Mouse (Mus musculus) lung, embryonic 16.5 days (tissue): Measurements from ENCODE around the gene Mllt6. TPM values are rescaled to one million over a fixed set of nuclear protein-coding genes. Genes with fewer than 3 reads are reported as not detected.

Experiments
- ATAC-seq: fragments of 200-750 bp; cut with Nextera tagmentation; 2 replicates; pipeline ENCODE4 v1.8.0; 2017; ENCODE audit warnings: low read depth, mild to moderate bottlenecking, moderate library complexity
- H3K27ac ChIP-seq: fragments of 300-500 bp; sonication (generic); 2 replicates; pipeline ENCODE4 v1.5.1; 2014; ENCODE audit warnings: mild to moderate bottlenecking, control low read depth, low read length
- H3K27me3 ChIP-seq: fragments of 300-500 bp; sonication (generic); 2 replicates; pipeline ENCODE4 v1.6.1; 2014; ENCODE audit warnings: low read depth, low read length, mixed read lengths; ENCODE audit not compliant: control insufficient read depth, insufficient read depth
- H3K36me3 ChIP-seq: fragments of 300-500 bp; sonication (generic); 2 replicates; pipeline ENCODE4 v1.6.1; 2014; ENCODE audit warnings: low read length; ENCODE audit not compliant: control insufficient read depth, insufficient read depth
- H3K4me1 ChIP-seq: fragments of 300-500 bp; sonication (generic); replicated peaks from 2 replicates; pipeline ENCODE4 v1.6.1; 2014; ENCODE audit warnings: low read length, mixed read lengths; ENCODE audit not compliant: control insufficient read depth, insufficient read depth
- H3K4me2 ChIP-seq: fragments of 300-500 bp; sonication (generic); 2 replicates; pipeline ENCODE4 v1.6.1; 2014; ENCODE audit warnings: low read depth, low read length, control low read depth
- H3K4me3 ChIP-seq: fragments of 300-500 bp; sonication (generic); 2 replicates; pipeline ENCODE4 v1.5.1; 2014; ENCODE audit warnings: mild to moderate bottlenecking, low read length, control low read depth
- H3K9ac ChIP-seq: fragments of 300-500 bp; sonication (generic); 2 replicates; pipeline ENCODE4 v1.6.1; 2014; ENCODE audit warnings: low read length, control low read depth
- H3K9me3 ChIP-seq: fragments of 300-500 bp; sonication (generic); 2 replicates; pipeline ENCODE4 v1.6.1; 2016; ENCODE audit warnings: low read length; ENCODE audit not compliant: control insufficient read depth
- WGBS: fragments of 180-500 bp; shearing (Covaris S2); extraction: QIAGEN DNeasy Blood & Tissue Kit; methylation state at CpG from one replicate; pipeline ENCODE4 v1.1.7; 2014; 5-methylcytosine and 5-hydroxymethylcytosine counted together
- polyA plus RNA-seq: library from polyadenylated mRNA; unstranded; fragments of >200 nt; fragmentation: Nextera tagmentation; extraction: Ambion mirVana; gene quantifications from 2 replicates; pipeline ENCODE4 v1.2.1, GENCODE M21; 2015

Mllt6 gene
- polyA plus RNA-seq, 1 experiment from 2014 or later: 3.4 TPM

GRCm38 (mm10) chr11:97714356-97714755, 51.1 kb downstream of the Mllt6 start:
- Histone ChIP-seq H3K36me3 (peaks cover 29% of the 10 kb centered on the region), H3K9ac (no peak overlapping the region), H3K4me1 (no peaks in the 10 kb centered on the region), H3K4me3 (no peak overlapping the region), H3K9me3 (no peaks in the 10 kb centered on the region), H3K4me2 (no peak overlapping the region), H3K27me3 (no peaks in the 10 kb centered on the region), H3K27ac (no peak overlapping the region)
- ATAC-seq: no peak
- WGBS: 98% methylated on average over 3 of the region's 3 CpGs

DNA sequence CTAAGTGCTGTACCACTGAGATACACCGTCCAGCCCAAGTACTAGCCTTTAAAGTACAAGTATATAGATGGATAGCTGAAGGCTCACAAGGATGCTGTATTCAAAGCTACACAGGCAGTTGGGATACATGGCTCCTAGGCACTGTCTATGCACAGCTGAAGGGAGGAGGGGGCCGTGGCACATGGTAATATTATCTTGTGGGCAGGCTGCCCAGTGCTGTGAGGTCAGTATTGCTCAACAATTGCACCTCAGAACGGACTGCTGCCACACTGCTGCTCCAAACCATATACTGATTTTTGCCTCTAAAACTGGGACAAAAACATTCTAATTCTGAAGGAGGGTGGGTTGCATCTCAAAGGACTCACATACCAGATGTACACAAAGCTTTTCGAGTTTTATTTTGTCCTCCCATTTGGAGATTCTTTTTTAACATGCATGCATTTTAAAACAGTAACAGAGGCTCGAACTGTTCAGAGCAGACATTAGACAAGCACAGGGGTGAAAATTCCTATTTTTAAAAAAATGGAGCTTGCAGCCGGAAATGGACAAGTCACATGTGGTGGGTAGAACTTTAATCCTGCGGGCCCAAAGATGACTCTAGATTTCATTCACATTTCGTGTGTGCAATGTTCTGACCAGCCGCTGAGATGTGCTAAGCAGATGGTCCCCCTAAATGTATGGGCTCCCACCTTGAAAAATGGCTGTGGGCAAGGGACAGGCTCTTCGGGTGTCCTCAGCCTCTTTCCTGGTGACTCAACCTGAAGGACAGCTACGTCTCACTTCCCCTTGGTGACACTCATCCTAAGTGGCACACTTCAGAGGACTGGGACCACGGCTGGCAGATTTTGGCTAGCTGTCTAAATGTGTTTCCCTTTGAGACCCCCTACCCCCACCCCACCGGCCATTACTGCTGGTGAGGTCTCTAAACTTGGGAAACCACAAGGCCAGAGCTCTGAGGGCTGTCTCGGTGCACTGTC, 51.9 kb downstream of the Mllt6 start:
- WGBS: 79% methylated on average over 14 of the region's 14 CpGs
- ATAC-seq: peak; percentile 47; the same call in 1 of the 2 replicates
- Histone ChIP-seq H3K4me3 (no peak overlapping the region), H3K36me3 (peaks cover 32% of the 10 kb centered on the region), H3K27me3 (no peaks in the 10 kb centered on the region), H3K27ac (no peak overlapping the region), H3K4me1 (no peaks in the 10 kb centered on the region), H3K4me2 (no peak overlapping the region), H3K9ac (no peak overlapping the region), H3K9me3 (no peaks in the 10 kb centered on the region)

GRCm38 (mm10) chr11:97716021-97716420, 52.8 kb downstream of the Mllt6 start:
- no peak for ATAC-seq
- Histone ChIP-seq H3K9me3 (no peaks in the 10 kb centered on the region), H3K36me3 (peaks cover 41% of the 10 kb centered on the region), H3K27ac (no peak overlapping the region), H3K4me3 (no peak overlapping the region), H3K4me2 (no peak overlapping the region), H3K27me3 (no peaks in the 10 kb centered on the region), H3K9ac (no peak overlapping the region), H3K4me1 (no peaks in the 10 kb centered on the region)
- WGBS: 82% methylated on average over 8 of the region's 8 CpGs

GRCm38 (mm10) chr11:97717369-97718280, 54.4 kb downstream of the Mllt6 start:
- H3K27me3 ChIP-seq: no peaks in the 10 kb centered on the region
- ATAC-seq: no peak
- H3K4me1 ChIP-seq: no peaks in the 10 kb centered on the region
- no peak overlapping the region for H3K4me3 ChIP-seq
- H3K27ac ChIP-seq: no peak overlapping the region
- H3K9ac ChIP-seq: no peak overlapping the region
- peaks cover 52% of the 10 kb centered on the region for H3K36me3 ChIP-seq
- H3K9me3 ChIP-seq: no peaks in the 10 kb centered on the region
- no peak overlapping the region for H3K4me2 ChIP-seq
- WGBS: 77% methylated on average over 26 of the region's 26 CpGs

- no peak for ATAC-seq
- H3K27ac ChIP-seq: no peak overlapping the region
- WGBS: 66% methylated on average over 15 of the region's 15 CpGs
Observed at GRCm38 (mm10) chr11:97718281-97718860, 55.2 kb downstream of the Mllt6 start.

GRCm38 (mm10) chr11:97719041-97719440, 55.8 kb downstream of the Mllt6 start:
- ATAC-seq: no peak
- Histone ChIP-seq H3K4me1 (no peaks in the 10 kb centered on the region), H3K27ac (no peak overlapping the region), H3K27me3 (no peaks in the 10 kb centered on the region), H3K9ac (no peak overlapping the region), H3K36me3 (peaks cover 46% of the 10 kb centered on the region), H3K4me3 (no peak overlapping the region), H3K9me3 (no peaks in the 10 kb centered on the region), H3K4me2 (no peak overlapping the region)
- 83% methylated on average over 4 of the region's 4 CpGs for WGBS

More at GRCm38 (mm10) chr11:97718281-97718860, 55.2 kb downstream of the Mllt6 start:
- no peaks in the 10 kb centered on the region for H3K27me3 ChIP-seq
- H3K36me3 ChIP-seq: peaks cover 51% of the 10 kb centered on the region
- H3K9ac ChIP-seq: no peak overlapping the region
- no peaks in the 10 kb centered on the region for H3K9me3 ChIP-seq
- no peak overlapping the region for H3K4me3 ChIP-seq
- H3K4me1 ChIP-seq: no peaks in the 10 kb centered on the region
- no peak overlapping the region for H3K4me2 ChIP-seq

GRCm38 (mm10) chr11:97721338-97721737, 58.1 kb downstream of the Mllt6 start:
- ATAC-seq: no peak
- H3K27me3 ChIP-seq: no peaks in the 10 kb centered on the region
- no peak overlapping the region for H3K27ac ChIP-seq
- H3K4me2 ChIP-seq: no peak overlapping the region
- H3K9me3 ChIP-seq: no peaks in the 10 kb centered on the region
- peaks cover 51% of the 10 kb centered on the region for H3K36me3 ChIP-seq
- no peaks in the 10 kb centered on the region for H3K4me1 ChIP-seq
- H3K4me3 ChIP-seq: no peak overlapping the region
- no peak overlapping the region for H3K9ac ChIP-seq
- 92% methylated on average over 4 of the region's 4 CpGs for WGBS

DNA sequence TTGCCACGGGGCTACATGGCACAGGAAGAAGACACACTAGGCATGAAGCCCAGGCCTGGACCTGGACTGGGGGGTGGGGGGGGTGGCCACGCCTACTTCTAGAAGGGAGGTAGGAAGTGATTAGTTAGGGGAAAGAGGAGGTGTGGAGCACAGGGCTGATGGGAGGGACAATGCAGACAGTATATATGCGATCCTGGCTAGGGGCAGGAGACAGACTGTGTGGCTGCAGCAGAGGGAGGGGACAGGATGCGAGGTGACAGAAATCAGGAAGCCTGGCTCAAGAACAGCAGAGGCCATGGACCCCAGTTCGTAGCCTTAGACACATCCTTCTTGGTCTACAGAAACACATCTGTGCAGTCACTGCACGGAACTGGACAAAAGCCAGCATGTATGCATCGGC, 60.5 kb downstream of the Mllt6 start:
- no peaks in the 10 kb centered on the region for H3K9me3 ChIP-seq
- ATAC-seq: peak; percentile 76
- no peaks in the 10 kb centered on the region for H3K27me3 ChIP-seq
- H3K9ac ChIP-seq: no peak overlapping the region
- WGBS: 72% methylated on average over 7 of the region's 7 CpGs
- no peak overlapping the region for H3K27ac ChIP-seq
- no peak overlapping the region for H3K4me3 ChIP-seq
- H3K4me1 ChIP-seq: no peaks in the 10 kb centered on the region
- H3K4me2 ChIP-seq: no peak overlapping the region
- peaks cover 57% of the 10 kb centered on the region for H3K36me3 ChIP-seq

GRCm38 (mm10) chr11:97728311-97728710, 65.1 kb downstream of the Mllt6 start:
- Histone ChIP-seq H3K36me3 (peaks cover 34% of the 10 kb centered on the region), H3K27ac (no peak overlapping the region), H3K4me1 (no peaks in the 10 kb centered on the region), H3K9ac (no peak overlapping the region), H3K27me3 (no peaks in the 10 kb centered on the region), H3K4me2 (no peak overlapping the region), H3K9me3 (no peaks in the 10 kb centered on the region), H3K4me3 (no peak overlapping the region)
- 72% methylated on average over 7 of the region's 7 CpGs for WGBS
- ATAC-seq: no peak
